Mouse (Mus musculus) liver, embryonic 14.5 days (tissue): ENCODE data around the gene Srp72.
A peak's percentile ranks its signal among the peaks of the same experiment; 100 is the strongest.

Experiments
- CTCF ChIP-seq: IDR thresholded peaks from 2 replicates; pipeline ENCODE4 v1.5.1; 2016; ENCODE audit warnings: antibody characterized with exemption, low read depth, control low read depth
- EP300 ChIP-seq: IDR thresholded peaks from 2 replicates; pipeline ENCODE4 v1.6.1; 2016; ENCODE audit warnings: antibody characterized with exemption, low read depth

- TF ChIP-seq CTCF = no peak
- peak; percentile 50; the same call in 1 of the 2 replicates for TF ChIP-seq EP300
Observed at GRCm38 (mm10) chr5:77039391-77039790, 64.9 kb downstream of the Srp72 start.
